ENCODE assay signal across 1 mouse cellular context in the genomic region with DNA sequence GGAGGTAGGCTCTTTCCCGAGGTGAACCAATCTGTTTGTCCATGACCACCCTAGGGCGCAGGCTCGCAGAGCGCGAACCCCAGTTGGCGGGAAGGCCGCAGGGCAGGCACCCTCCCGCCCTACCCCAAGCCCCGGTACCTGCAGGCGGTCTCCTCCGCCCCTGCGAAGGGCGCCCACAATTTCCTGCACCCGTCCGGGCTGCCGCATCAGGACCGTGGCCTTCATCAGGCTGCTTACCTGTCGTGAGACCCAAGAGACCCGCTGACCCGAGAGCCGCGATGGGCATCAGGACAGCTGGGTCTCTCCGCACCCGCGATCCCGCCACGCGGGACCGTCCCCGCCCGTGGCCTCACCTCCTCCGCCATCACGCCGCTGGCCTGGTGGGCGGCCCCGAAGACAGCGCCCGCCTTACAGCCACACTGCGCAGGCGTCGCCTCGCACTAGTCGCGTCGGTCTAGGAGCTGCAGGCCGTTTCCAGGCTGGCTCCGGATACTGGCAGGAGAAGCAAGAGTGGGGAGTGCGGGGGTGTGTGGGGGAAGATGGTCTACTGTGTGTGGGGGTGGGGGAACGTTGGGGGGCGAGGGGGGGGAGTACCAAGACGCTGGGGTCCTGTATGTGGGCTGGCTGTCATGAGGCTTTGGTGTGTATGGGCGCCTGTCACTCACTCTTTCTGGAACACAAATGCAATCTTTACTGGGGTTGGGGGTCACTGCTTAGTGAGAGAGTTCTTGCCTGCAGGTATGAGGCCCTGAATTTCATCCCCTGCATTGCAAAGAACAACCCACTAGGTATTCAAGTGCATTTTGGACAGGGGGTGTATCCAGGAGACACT.
TF ChIP-seq lines count a peak whose summit lies in the region.

No protein-coding gene starts in this region.

TF ChIP-seq in myocyte, 11 proteins besides CTCF, POLR2A, EP300 and RAD21 (continued from another document):
- TF ChIP-seq POLR2AphosphoS2 (IDR thresholded peaks at IDR 0.05; ENCODE audit: insufficient read length, low read depth) (peak; percentile 95), CEBPB (IDR thresholded peaks at IDR 0.05; ENCODE audit: insufficient read depth, poor library complexity, severe bottlenecking) (no peak)
